Mouse (Mus musculus) ovary, adult 2 months (tissue): ENCODE measurements around the gene Itpa. TPM values are rescaled to one million over a fixed set of nuclear protein-coding genes. Genes with fewer than 3 reads are reported as not detected.

ENCODE experiments used
- polyA plus RNA-seq: library from polyadenylated mRNA; depleted of rRNA; stranded (reverse); fragments of >200 nt; gene quantifications from 2 replicates; pipeline ENCODE4 v1.2.3, GENCODE M21; 2012; rRNA removed

Itpa gene
- 30.6 and 33.9 TPM in 2 replicates for polyA plus RNA-seq

DNA sequence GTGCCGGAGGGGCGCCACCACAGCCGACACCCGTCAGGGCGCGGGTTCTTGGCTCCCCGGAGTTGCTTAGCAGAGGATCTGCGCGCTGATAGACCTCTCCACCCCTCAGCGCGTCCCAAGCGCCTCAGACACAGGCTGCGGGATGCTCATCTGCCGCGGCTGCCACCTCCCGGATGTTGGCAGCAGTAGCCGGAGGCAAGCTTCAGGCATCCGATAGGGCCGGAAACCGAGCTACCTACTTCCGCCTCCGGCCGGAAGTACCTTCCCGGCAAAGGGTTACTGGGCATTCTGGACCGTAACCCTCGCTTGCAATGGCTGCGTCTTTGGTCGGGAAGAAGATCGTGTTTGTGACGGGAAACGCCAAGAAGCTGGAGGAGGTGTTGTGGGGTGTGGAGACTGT is at the start of gene Itpa:
TSS of gene Itpa (plus strand) at position 52 of the 400 bp plus-strand sequence.

GRCm38 (mm10) chr2:130629839-130630203 is 37.6 kb upstream of the Itpa start, which contains the start of the genes Fastkd5 and Ubox5:
Gene Fastkd5 (minus strand): TSS chr2:130630027.
Gene Ubox5 (minus strand): TSS chr2:130630038.

GRCm38 (mm10) chr2:130642684-130643369 is 24.6 kb upstream of the Itpa start, which contains the start of gene Lzts3:
Gene Lzts3 (minus strand): TSS chr2:130642803.

DNA sequence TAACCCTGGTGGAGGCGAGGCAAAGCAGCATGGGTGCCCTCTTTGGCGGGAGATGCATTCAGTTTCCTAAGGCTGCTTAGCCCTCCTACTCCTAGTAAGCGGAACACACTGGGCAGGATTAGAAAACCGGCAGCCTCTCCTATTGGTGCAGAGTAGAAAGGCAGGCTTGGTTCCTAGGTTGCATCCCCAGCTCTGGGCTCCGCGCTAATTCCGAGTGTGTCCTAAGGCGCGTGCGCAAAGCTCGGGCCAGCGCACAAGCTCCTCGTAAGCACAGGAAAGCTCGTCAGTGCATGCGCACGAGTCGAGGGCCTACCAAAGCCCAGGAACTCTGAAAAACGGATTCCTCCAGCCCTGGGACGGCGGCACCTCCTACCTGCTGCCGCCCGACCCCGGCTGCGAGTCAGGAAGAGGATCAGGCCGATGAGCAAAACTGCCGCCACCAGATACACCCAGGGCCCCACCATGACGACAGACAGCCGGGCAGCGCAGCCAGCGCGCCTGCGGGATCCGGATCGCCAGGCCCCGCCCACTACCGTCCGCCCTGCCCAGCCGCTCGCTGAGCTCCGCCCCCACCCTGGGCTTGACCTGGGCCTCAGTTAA is 3.2 kb upstream of the Itpa start, which contains the start of gene Ddrgk1:
TSS of gene Ddrgk1 (minus strand) at position 558 of the 600 bp plus-strand sequence.

GRCm38 (mm10) chr2:130697153-130697810 is 29.9 kb downstream of the Itpa start, which contains the start of gene Slc4a11:
Gene Slc4a11 (minus strand): TSS chr2:130697519.

Other genes starting within 250 kb of the Itpa start
- gene Vps16, start 243.3 kb upstream of the Itpa start, polyA plus RNA-seq = 76.6 and 103 TPM in 2 replicates
- gene Pced1a, start 242.9 kb upstream of the Itpa start, polyA plus RNA-seq = 48.7 and 53.6 TPM in 2 replicates
- 80.8 and 97.9 TPM in 2 replicates for gene Ptpra, start 217.3 kb upstream of the Itpa start, polyA plus RNA-seq
- gene Mrps26, start 103.9 kb upstream of the Itpa start, polyA plus RNA-seq = 84.4 and 146 TPM in 2 replicates
- not detected in 2 replicates for gene Oxt, start 91.4 kb upstream of the Itpa start, polyA plus RNA-seq
- not detected in 2 replicates for gene Avp, start 85.1 kb upstream of the Itpa start, polyA plus RNA-seq
- gene Fastkd5, start 37.6 kb upstream of the Itpa start, polyA plus RNA-seq = 1.3 and 2.0 TPM in 2 replicates
- gene Ubox5, start 37.6 kb upstream of the Itpa start, polyA plus RNA-seq = 7.0 and 9.3 TPM in 2 replicates
- gene Lzts3, start 24.8 kb upstream of the Itpa start, polyA plus RNA-seq = 34.7 and 36.0 TPM in 2 replicates
- 63.5 and 74.9 TPM in 2 replicates for gene Ddrgk1, start 3.0 kb upstream of the Itpa start, polyA plus RNA-seq
- gene Slc4a11, start 29.9 kb downstream of the Itpa start, polyA plus RNA-seq = 10.2 and 11.1 TPM in 2 replicates
- gene 4930402H24Rik, start 238.8 kb downstream of the Itpa start, polyA plus RNA-seq = 56.1 and 58.9 TPM in 2 replicates
- 16.3 and 21.1 TPM in 2 replicates for gene Atrn, start 238.9 kb downstream of the Itpa start, polyA plus RNA-seq